Mouse (Mus musculus) lung, embryonic 14.5 days (tissue): ENCODE data around the gene Btbd6. TPM values are rescaled to one million over a fixed set of nuclear protein-coding genes. Genes with fewer than 3 reads are reported as not detected.

ENCODE experiments used
- ATAC-seq: fragments of 200-750 bp; cut with Nextera tagmentation; 2 replicates; pipeline ENCODE4 v1.8.0; 2017; ENCODE audit warnings: mild to moderate bottlenecking, moderate TSS enrichment, moderate library complexity; ENCODE audit not compliant: insufficient read depth
- DNase-seq: peaks from one replicate; pipeline ENCODE4 v3.0.0-alpha.2; 2015
- H3K27ac ChIP-seq: fragments of 300-500 bp; sonication (generic); 2 replicates; pipeline ENCODE4 v1.5.1; 2014; ENCODE audit warnings: low read depth, mild to moderate bottlenecking, moderate library complexity
- H3K27me3 ChIP-seq: fragments of 300-500 bp; sonication (generic); 2 replicates; pipeline ENCODE4 v1.6.1; 2014; ENCODE audit warnings: low read length, control low read depth; ENCODE audit not compliant: insufficient read depth
- H3K36me3 ChIP-seq: fragments of 300-500 bp; sonication (generic); 2 replicates; pipeline ENCODE4 v1.6.1; 2014; ENCODE audit warnings: control low read depth; ENCODE audit not compliant: insufficient read depth
- H3K4me1 ChIP-seq: fragments of 300-500 bp; sonication (generic); 2 replicates; pipeline ENCODE4 v1.6.1; 2014; ENCODE audit warnings: antibody characterized with exemption, control low read depth; ENCODE audit not compliant: insufficient read depth
- H3K4me2 ChIP-seq: fragments of 300-500 bp; sonication (generic); 2 replicates; pipeline ENCODE4 v1.6.1; 2014; ENCODE audit warnings: mild to moderate bottlenecking
- H3K4me3 ChIP-seq: fragments of 300-500 bp; sonication (generic); 2 replicates; pipeline ENCODE4 v1.5.1; 2014; ENCODE audit warnings: low read depth, low read length
- H3K9ac ChIP-seq: fragments of 300-500 bp; sonication (generic); 2 replicates; pipeline ENCODE4 v1.6.1; 2014
- H3K9me3 ChIP-seq: fragments of 300-500 bp; sonication (generic); 2 replicates; pipeline ENCODE4 v1.6.1; 2016; ENCODE audit warnings: low read depth, low read length, control low read depth
- CTCF ChIP-seq: IDR thresholded peaks from 2 replicates; pipeline ENCODE4 v1.5.1; 2016; ENCODE audit warnings: antibody characterized with exemption, low read depth
- WGBS: fragments of 180-500 bp; shearing (Covaris S2); extraction: QIAGEN DNeasy Blood & Tissue Kit; methylation state at CpG from one replicate; pipeline ENCODE4 v1.1.7; 2014; 5-methylcytosine and 5-hydroxymethylcytosine counted together
- polyA plus RNA-seq: library from polyadenylated mRNA; unstranded; fragments of >200 nt; fragmentation: Nextera tagmentation; extraction: Ambion mirVana; gene quantifications from 2 replicates; pipeline ENCODE4 v1.2.1, GENCODE M21; 2014

Btbd6 gene
- polyA plus RNA-seq, 1 experiment from 2014 or later: 26.7 TPM

DNA sequence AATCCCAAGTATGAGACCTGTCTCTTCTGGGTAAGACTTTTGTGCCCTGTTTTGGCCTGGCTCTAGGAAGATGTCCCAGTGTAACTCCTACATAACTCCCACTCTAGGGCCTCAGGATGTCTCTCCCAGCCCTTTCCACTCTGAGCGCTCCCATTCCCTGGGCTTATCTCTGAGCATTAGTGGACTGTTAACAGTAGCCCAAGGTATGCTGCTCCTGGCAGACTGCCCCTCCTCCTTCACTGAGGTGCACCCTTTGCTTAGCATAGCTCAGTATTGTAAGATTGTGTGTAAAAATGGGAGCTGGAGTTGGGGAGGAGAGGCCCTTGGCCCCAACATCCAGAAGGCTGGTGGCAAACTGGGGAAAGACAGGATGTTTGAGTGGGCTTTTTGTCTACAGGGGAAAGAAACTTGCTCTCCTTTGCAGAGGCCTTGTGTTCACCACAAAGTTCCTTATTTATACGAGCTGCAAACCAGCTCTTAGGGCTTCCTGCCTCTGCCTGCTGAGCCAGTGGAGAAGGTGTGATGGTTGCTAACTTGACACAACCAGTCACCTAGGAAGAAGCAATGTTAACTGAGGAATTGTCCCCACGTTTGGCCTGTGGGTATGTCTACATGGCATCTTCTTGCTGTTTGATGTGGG, 23.2 kb upstream of the Btbd6 start:
- H3K36me3 ChIP-seq: peaks cover 6% of the 10 kb centered on the region; the same call in 1 of the 2 replicates
- H3K27ac ChIP-seq: no peak overlapping the region
- H3K4me1 ChIP-seq: peaks cover 11% of the 10 kb centered on the region; the same call in 1 of the 2 replicates
- no peak for TF ChIP-seq CTCF
- ATAC-seq (no peak), DNase-seq (no peak)
- no peak overlapping the region for H3K9ac ChIP-seq
- no peak overlapping the region for H3K4me3 ChIP-seq
- no peaks in the 10 kb centered on the region for H3K9me3 ChIP-seq
- H3K4me2 ChIP-seq: no peak overlapping the region
- H3K27me3 ChIP-seq: no peaks in the 10 kb centered on the region
- 65% methylated on average over 3 of the region's 3 CpGs for WGBS

DNA sequence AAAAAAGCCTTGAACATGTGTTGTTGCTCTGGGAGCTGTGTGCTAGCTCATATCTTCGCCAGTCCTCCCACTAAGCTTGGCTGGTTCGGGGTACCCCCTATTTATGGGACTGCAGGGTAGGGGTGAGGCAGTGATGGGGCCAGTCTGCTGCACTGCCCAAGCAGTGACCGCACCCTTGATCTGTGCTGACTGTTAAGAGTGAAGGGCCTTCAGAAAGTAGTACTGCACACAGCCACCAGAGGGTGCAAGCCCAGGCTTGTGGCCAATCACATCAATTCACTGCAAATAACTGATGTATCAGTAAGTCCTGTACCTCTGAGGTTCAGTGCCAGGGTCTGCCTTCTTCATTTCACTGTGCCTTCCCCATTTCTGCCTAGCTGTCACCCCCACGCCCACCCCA, 20.5 kb upstream of the Btbd6 start:
- H3K9ac ChIP-seq: no peak overlapping the region
- H3K4me3 ChIP-seq: no peak overlapping the region
- H3K36me3 ChIP-seq: peaks cover 22% of the 10 kb centered on the region
- H3K9me3 ChIP-seq: no peaks in the 10 kb centered on the region
- no peak overlapping the region for H3K27ac ChIP-seq
- DNase-seq (peak; percentile 84), ATAC-seq (peak; percentile 46; the same call in 1 of the 2 replicates)
- peaks cover 1% of the 10 kb centered on the region; the same call in 1 of the 2 replicates for H3K4me1 ChIP-seq
- WGBS: 39% methylated on average over 4 of the region's 4 CpGs
- H3K4me2 ChIP-seq: no peak overlapping the region
- TF ChIP-seq CTCF: peak; percentile 90
- H3K27me3 ChIP-seq: no peaks in the 10 kb centered on the region

DNA sequence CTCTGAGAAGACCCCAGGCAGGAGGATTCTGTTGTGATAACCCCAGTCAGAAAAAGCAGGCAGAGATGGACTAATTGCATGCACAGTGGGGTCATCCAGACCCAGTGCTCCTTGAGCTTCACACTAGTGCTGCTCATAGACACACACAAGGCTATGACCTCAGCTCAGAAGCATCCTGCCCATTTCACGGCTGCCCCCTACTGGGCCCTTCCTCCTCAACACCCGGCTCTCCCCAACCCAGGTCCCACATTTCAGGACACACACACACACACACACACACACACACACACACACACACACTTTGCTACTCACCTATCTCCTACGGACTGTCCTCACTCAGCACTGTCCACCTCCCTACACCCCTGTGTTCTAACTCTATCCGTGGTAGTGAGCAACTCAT, 18.0 kb upstream of the Btbd6 start:
- DNase-seq: peak; percentile 67
- peaks cover 47% of the 10 kb centered on the region for H3K36me3 ChIP-seq
- H3K9ac ChIP-seq: no peak overlapping the region

DNA sequence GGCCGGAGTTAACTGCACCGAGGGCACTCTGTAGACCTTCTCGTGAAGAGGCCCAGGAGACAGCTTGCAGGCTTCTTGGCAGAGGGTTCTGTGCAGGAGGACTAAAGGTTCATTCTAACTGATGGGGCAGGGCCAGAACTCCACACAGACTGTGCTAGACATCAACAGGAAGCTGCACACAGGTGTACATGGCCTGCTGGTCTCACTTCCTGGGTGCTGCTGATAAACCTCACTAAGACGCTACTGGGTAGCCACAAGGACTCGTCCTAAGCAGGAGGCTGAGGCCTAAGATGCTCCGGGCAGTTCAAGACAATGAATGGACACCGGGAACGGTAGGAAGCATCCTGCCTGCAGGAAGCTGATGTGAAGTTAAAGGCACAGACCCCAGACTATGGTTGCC, 16.9 kb upstream of the Btbd6 start:
- no peak for DNase-seq
- WGBS: 80% methylated on average over 8 of the region's 8 CpGs
- H3K9ac ChIP-seq: no peak overlapping the region
- H3K27me3 ChIP-seq: no peaks in the 10 kb centered on the region
- no peak overlapping the region for H3K4me2 ChIP-seq
- no peak for TF ChIP-seq CTCF
- H3K27ac ChIP-seq: no peak overlapping the region
- H3K9me3 ChIP-seq: no peaks in the 10 kb centered on the region
- H3K4me3 ChIP-seq: no peak overlapping the region
- H3K36me3 ChIP-seq: peaks cover 58% of the 10 kb centered on the region
- no peak for ATAC-seq
- no peaks in the 10 kb centered on the region for H3K4me1 ChIP-seq

More for the DNA sequence above, 18.0 kb upstream of the Btbd6 start:
- H3K27me3 ChIP-seq: no peaks in the 10 kb centered on the region
- no peak overlapping the region for H3K4me2 ChIP-seq
- no peak overlapping the region for H3K27ac ChIP-seq
- WGBS: 34% methylated on average over 4 of the region's 4 CpGs
- ATAC-seq: peak; percentile 47
- peak; percentile 72 for TF ChIP-seq CTCF
- H3K4me3 ChIP-seq: no peak overlapping the region
- no peaks in the 10 kb centered on the region for H3K4me1 ChIP-seq
- H3K9me3 ChIP-seq: no peaks in the 10 kb centered on the region

DNA sequence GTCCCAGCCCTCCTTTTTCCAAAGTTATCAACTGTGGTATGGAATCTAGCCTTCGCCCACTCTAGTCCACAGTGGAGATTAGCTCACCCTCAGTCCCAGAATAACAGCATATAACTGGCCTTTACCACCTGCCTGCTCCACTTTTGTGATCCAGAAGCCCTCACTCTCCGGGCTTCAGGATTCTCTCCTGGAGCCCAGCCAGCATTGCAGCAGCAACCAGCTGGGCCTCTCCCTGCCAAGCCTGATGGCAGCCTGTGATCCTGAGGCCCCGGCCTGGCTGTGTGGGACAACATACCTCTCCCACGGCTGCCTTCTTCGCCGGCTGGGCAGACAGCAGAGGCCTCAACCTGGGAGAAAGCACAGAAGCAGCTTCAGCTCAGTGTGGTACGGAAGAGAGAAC, 14.9 kb upstream of the Btbd6 start:
- Histone ChIP-seq H3K9ac (no peak overlapping the region), H3K27ac (0 out of 2 replicates have a peak overlapping the region, but pooled peaks have one; percentile 3), H3K4me1 (no peaks in the 10 kb centered on the region), H3K9me3 (no peaks in the 10 kb centered on the region), H3K36me3 (peaks cover 78% of the 10 kb centered on the region), H3K4me2 (no peak overlapping the region), H3K27me3 (no peaks in the 10 kb centered on the region), H3K4me3 (no peak overlapping the region)
- 76% methylated on average over 7 of the region's 7 CpGs for WGBS
- DNase-seq (no peak), ATAC-seq (no peak)
- no peak for TF ChIP-seq CTCF

DNA sequence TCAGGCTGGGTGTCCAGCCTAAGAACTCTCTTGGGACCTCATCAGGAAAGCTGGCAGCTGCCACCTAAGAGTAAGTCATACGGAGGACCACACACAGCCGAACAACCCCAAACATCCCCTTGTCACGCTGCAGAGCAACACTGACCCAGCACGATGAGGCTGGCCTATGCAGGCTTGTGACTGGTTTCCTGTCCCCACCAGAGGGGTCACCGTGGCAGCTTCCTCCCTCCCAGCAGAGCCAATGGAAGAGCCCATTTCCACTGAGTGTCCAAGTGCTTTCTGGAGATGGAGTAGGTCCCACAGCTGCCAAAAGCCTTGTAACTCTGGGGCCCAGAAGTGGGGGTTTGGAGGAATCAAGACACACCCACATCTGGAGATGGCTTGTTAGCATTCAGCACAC, 14.4 kb upstream of the Btbd6 start:
- Histone ChIP-seq H3K4me2 (no peak overlapping the region), H3K4me1 (no peaks in the 10 kb centered on the region), H3K27me3 (no peaks in the 10 kb centered on the region), H3K4me3 (no peak overlapping the region), H3K9me3 (no peaks in the 10 kb centered on the region), H3K27ac (0 out of 2 replicates have a peak overlapping the region, but pooled peaks have one; percentile 3), H3K36me3 (peaks cover 82% of the 10 kb centered on the region), H3K9ac (no peak overlapping the region)
- TF ChIP-seq CTCF: no peak
- no peak for DNase-seq
- WGBS: 77% methylated on average over 5 of the region's 5 CpGs
- no peak for ATAC-seq

DNA sequence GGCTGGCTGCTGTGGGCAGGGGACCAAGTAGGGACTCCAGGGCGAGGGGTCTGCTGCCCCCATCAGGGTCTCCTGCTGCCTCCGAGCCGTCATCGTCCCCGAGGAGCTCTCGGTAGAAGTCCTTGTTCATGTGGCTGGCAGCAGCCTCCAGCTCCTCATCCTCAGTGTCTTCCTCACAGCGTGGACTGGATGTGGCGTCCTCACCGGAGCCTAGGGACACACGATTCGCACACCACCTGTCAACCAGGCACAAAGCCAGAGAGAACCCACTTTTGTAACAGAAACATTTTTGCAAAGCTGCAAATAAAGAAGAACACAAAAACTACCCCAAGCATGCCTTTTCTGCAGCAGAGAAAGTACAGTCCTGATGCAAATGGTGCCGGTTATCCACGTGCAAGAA, 10.5 kb upstream of the Btbd6 start:
- no peak for TF ChIP-seq CTCF
- H3K27me3 ChIP-seq: no peaks in the 10 kb centered on the region
- no peaks in the 10 kb centered on the region for H3K4me1 ChIP-seq
- DNase-seq (no peak), ATAC-seq (no peak)
- H3K9ac ChIP-seq: no peak overlapping the region
- no peaks in the 10 kb centered on the region for H3K9me3 ChIP-seq
- H3K27ac ChIP-seq: no peak overlapping the region
- no peak overlapping the region for H3K4me3 ChIP-seq
- no peak overlapping the region for H3K4me2 ChIP-seq
- 92% methylated on average over 13 of the region's 13 CpGs for WGBS
- H3K36me3 ChIP-seq: peaks cover 98% of the 10 kb centered on the region
